Mouse (Mus musculus): ENCODE measurements around the gene Fars2. TPM values are rescaled to one million over a fixed set of nuclear protein-coding genes. Genes with fewer than 3 reads are reported as not detected.

Fars2 gene
- total and polyA plus RNA-seq, 3 experiments = 32.0 to 57.6 (median 54.6) TPM

GRCm38 (mm10) chr13:36267399-36267798 is 150.2 kb downstream of the Fars2 start:
- H3K27me3 ChIP-seq (ENCODE audit: insufficient read depth, low read length) = no peaks in the 10 kb centered on the region
- TF ChIP-seq CTCF (IDR thresholded peaks at IDR 0.05; ENCODE audit: low read depth, low read length) (no peak), GATA1 (IDR thresholded peaks at IDR 0.05; ENCODE audit: borderline replicate concordance, low read length) (no peak), TAL1 (conservative IDR thresholded peaks at IDR 0.05; ENCODE audit: low read depth, low read length) (no peak), GATA2 (IDR thresholded peaks at IDR 0.05; ENCODE audit: borderline replicate concordance, low read depth, low read length) (no peak), POLR2AphosphoS5 (IDR thresholded peaks at IDR 0.05; ENCODE audit: insufficient replicate concordance, low read depth, low read length) (no peak)
- DNase-seq (ENCODE audit: low spot score) = no peak
- no peaks in the 10 kb centered on the region for H3K9me3 ChIP-seq (replicated peaks)
- H3K4me1 ChIP-seq (ENCODE audit: insufficient read depth, low read depth, low read length) = no peaks in the 10 kb centered on the region
- ATAC-seq (ENCODE audit: extremely low read depth, insufficient number of reproducible peaks, low FRiP score, poor library complexity, severe bottlenecking) = no peak
- no peak overlapping the region for H3K4me3 ChIP-seq (ENCODE audit: low read depth, low read length)
- peaks cover 16% of the 10 kb centered on the region for H3K36me3 ChIP-seq (replicated peaks)

- Histone ChIP-seq H3K4me1 (ENCODE audit: insufficient read depth, low read depth, low read length) (no peaks in the 10 kb centered on the region), H3K36me3 (replicated peaks) (peaks cover 21% of the 10 kb centered on the region), H3K9me3 (replicated peaks) (no peaks in the 10 kb centered on the region), H3K4me3 (ENCODE audit: low read depth, low read length) (no peak overlapping the region), H3K27me3 (ENCODE audit: insufficient read depth, low read length) (no peaks in the 10 kb centered on the region)
- TF ChIP-seq CTCF (IDR thresholded peaks at IDR 0.05; ENCODE audit: low read depth, low read length) (no peak), TAL1 (conservative IDR thresholded peaks at IDR 0.05; ENCODE audit: low read depth, low read length) (no peak), POLR2AphosphoS5 (IDR thresholded peaks at IDR 0.05; ENCODE audit: insufficient replicate concordance, low read depth, low read length) (no peak), GATA2 (IDR thresholded peaks at IDR 0.05; ENCODE audit: borderline replicate concordance, low read depth, low read length) (no peak), GATA1 (IDR thresholded peaks at IDR 0.05; ENCODE audit: borderline replicate concordance, low read length) (no peak)
- DNase-seq (ENCODE audit: low spot score) = no peak
- ATAC-seq (ENCODE audit: extremely low read depth, insufficient number of reproducible peaks, low FRiP score, poor library complexity, severe bottlenecking) = no peak
Observed at GRCm38 (mm10) chr13:36270867-36271266, 153.7 kb downstream of the Fars2 start.

DNA sequence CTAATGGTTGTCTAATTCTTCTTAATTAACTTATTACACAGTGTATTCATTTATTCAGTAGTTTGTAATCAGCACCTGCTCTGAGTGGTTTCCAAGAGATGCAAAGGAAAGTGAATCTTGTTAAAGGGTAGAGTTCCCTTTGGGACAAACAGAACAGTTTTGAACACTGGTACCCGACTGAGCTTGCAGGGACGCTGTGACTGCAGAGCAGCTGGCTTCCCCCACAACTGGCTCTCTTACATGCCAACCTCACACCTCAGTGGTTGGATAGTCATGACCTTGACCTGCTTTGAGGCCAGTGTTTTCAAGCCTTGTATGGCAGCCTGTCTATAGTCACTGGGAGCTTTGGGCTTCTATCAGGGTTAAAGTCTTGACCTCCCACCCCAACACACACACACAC is 156.3 kb downstream of the Fars2 start:
- TF ChIP-seq GATA1 (IDR thresholded peaks at IDR 0.05; ENCODE audit: borderline replicate concordance, low read length) (no peak), GATA2 (IDR thresholded peaks at IDR 0.05; ENCODE audit: borderline replicate concordance, low read depth, low read length) (no peak), POLR2AphosphoS5 (IDR thresholded peaks at IDR 0.05; ENCODE audit: insufficient replicate concordance, low read depth, low read length) (no peak), TAL1 (conservative IDR thresholded peaks at IDR 0.05; ENCODE audit: low read depth, low read length) (no peak)

DNA sequence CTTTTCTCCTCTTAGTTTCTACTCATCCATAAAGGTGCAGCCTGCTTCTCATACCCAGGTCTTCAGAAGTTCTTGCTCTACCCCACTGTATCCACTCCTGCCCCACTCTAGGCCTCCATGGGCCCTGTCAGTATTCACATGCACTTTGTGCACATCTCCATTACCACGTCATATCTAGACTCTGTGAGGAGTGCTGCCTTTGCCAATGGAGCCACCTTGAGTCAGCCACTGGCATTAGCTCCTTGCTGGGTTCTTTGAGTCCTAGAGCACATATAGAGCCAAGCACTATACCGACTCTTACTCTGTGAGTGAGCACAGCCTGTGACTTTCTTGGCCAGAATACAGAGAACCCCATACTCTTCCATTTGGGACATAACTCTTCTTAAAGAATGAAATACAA is 159.0 kb downstream of the Fars2 start:
- H3K36me3 ChIP-seq (replicated peaks) = peaks cover 24% of the 10 kb centered on the region
- DNase-seq (ENCODE audit: low spot score) (no peak), ATAC-seq (ENCODE audit: extremely low read depth, insufficient number of reproducible peaks, low FRiP score, poor library complexity, severe bottlenecking) (no peak)
- H3K4me3 ChIP-seq (ENCODE audit: low read depth, low read length) = no peak overlapping the region
- H3K4me1 ChIP-seq (ENCODE audit: insufficient read depth, low read depth, low read length) = no peaks in the 10 kb centered on the region
- H3K9me3 ChIP-seq (replicated peaks) = no peaks in the 10 kb centered on the region
- TF ChIP-seq TAL1 (conservative IDR thresholded peaks at IDR 0.05; ENCODE audit: low read depth, low read length) = no peak
- no peak for TF ChIP-seq GATA2 (IDR thresholded peaks at IDR 0.05; ENCODE audit: borderline replicate concordance, low read depth, low read length)
- TF ChIP-seq POLR2AphosphoS5 (IDR thresholded peaks at IDR 0.05; ENCODE audit: insufficient replicate concordance, low read depth, low read length) = no peak
- TF ChIP-seq CTCF (IDR thresholded peaks at IDR 0.05; ENCODE audit: low read depth, low read length) = no peak
- TF ChIP-seq GATA1 (IDR thresholded peaks at IDR 0.05; ENCODE audit: borderline replicate concordance, low read length) = no peak
- H3K27me3 ChIP-seq (ENCODE audit: insufficient read depth, low read length) = no peaks in the 10 kb centered on the region

More for the DNA sequence above, 156.3 kb downstream of the Fars2 start:
- Histone ChIP-seq H3K4me3 (ENCODE audit: low read depth, low read length) (no peak overlapping the region), H3K4me1 (ENCODE audit: insufficient read depth, low read depth, low read length) (no peaks in the 10 kb centered on the region), H3K9me3 (replicated peaks) (no peaks in the 10 kb centered on the region), H3K36me3 (replicated peaks) (peaks cover 20% of the 10 kb centered on the region), H3K27me3 (ENCODE audit: insufficient read depth, low read length) (no peaks in the 10 kb centered on the region)
- no peak for DNase-seq (ENCODE audit: low spot score)
- no peak for ATAC-seq (ENCODE audit: extremely low read depth, insufficient number of reproducible peaks, low FRiP score, poor library complexity, severe bottlenecking)

GRCm38 (mm10) chr13:36282018-36282417 is 164.8 kb downstream of the Fars2 start:
- ATAC-seq (ENCODE audit: extremely low read depth, insufficient number of reproducible peaks, low FRiP score, poor library complexity, severe bottlenecking) = no peak; the same call in 1 of the 2 replicates
- Histone ChIP-seq H3K27me3 (ENCODE audit: insufficient read depth, low read length) (no peaks in the 10 kb centered on the region), H3K4me1 (ENCODE audit: insufficient read depth, low read depth, low read length) (peaks cover 11% of the 10 kb centered on the region), H3K36me3 (replicated peaks) (peaks cover 9% of the 10 kb centered on the region), H3K4me3 (ENCODE audit: low read depth, low read length) (no peak overlapping the region), H3K9me3 (replicated peaks) (no peaks in the 10 kb centered on the region)
- TF ChIP-seq TAL1 (conservative IDR thresholded peaks at IDR 0.05; ENCODE audit: low read depth, low read length) = no peak
- TF ChIP-seq GATA2 (IDR thresholded peaks at IDR 0.05; ENCODE audit: borderline replicate concordance, low read depth, low read length) = no peak
- TF ChIP-seq GATA1 (IDR thresholded peaks at IDR 0.05; ENCODE audit: borderline replicate concordance, low read length) = no peak
- no peak for TF ChIP-seq POLR2AphosphoS5 (IDR thresholded peaks at IDR 0.05; ENCODE audit: insufficient replicate concordance, low read depth, low read length)
- TF ChIP-seq CTCF (IDR thresholded peaks at IDR 0.05; ENCODE audit: low read depth, low read length) = peak; percentile 35; the same call in 1 of the 2 replicates
- peak; percentile 13 for DNase-seq (ENCODE audit: low spot score)

- H3K9me3 ChIP-seq (replicated peaks) = no peaks in the 10 kb centered on the region
- TF ChIP-seq TAL1 (conservative IDR thresholded peaks at IDR 0.05; ENCODE audit: low read depth, low read length) (no peak), CTCF (IDR thresholded peaks at IDR 0.05; ENCODE audit: low read depth, low read length) (no peak), GATA1 (IDR thresholded peaks at IDR 0.05; ENCODE audit: borderline replicate concordance, low read length) (no peak), POLR2AphosphoS5 (IDR thresholded peaks at IDR 0.05; ENCODE audit: insufficient replicate concordance, low read depth, low read length) (no peak), GATA2 (IDR thresholded peaks at IDR 0.05; ENCODE audit: borderline replicate concordance, low read depth, low read length) (no peak)
- DNase-seq (ENCODE audit: low spot score) (no peak), ATAC-seq (ENCODE audit: extremely low read depth, insufficient number of reproducible peaks, low FRiP score, poor library complexity, severe bottlenecking) (no peak)
- H3K36me3 ChIP-seq (replicated peaks) = peaks cover 10% of the 10 kb centered on the region
- no peaks in the 10 kb centered on the region for H3K27me3 ChIP-seq (ENCODE audit: insufficient read depth, low read length)
- H3K4me3 ChIP-seq (ENCODE audit: low read depth, low read length) = no peak overlapping the region
- peaks cover 11% of the 10 kb centered on the region for H3K4me1 ChIP-seq (ENCODE audit: insufficient read depth, low read depth, low read length)
Observed at GRCm38 (mm10) chr13:36282785-36283544, 165.8 kb downstream of the Fars2 start.
